Mouse (Mus musculus) thymus, adult 2 months (tissue): Measurements from ENCODE around the gene Gm6096.

Experiments
- CTCF ChIP-seq: fragments of 200-500 bp; IDR thresholded peaks from 2 replicates; pipeline ENCODE4 v1.5.1; 2012; ENCODE audit warnings: mild to moderate bottlenecking, control low read depth, low read length, moderate library complexity, borderline replicate concordance; ENCODE audit not compliant: control insufficient read depth, poor library complexity, insufficient read depth; ENCODE audit errors: extremely low read depth
- POLR2A ChIP-seq: fragments of 200-500 bp; IDR thresholded peaks from 2 replicates; pipeline ENCODE4 v1.6.1; 2012; ENCODE audit warnings: mild to moderate bottlenecking, low read length, control low read depth, moderate library complexity; ENCODE audit not compliant: control insufficient read depth, poor library complexity, insufficient read depth; ENCODE audit errors: extremely low read depth

DNA sequence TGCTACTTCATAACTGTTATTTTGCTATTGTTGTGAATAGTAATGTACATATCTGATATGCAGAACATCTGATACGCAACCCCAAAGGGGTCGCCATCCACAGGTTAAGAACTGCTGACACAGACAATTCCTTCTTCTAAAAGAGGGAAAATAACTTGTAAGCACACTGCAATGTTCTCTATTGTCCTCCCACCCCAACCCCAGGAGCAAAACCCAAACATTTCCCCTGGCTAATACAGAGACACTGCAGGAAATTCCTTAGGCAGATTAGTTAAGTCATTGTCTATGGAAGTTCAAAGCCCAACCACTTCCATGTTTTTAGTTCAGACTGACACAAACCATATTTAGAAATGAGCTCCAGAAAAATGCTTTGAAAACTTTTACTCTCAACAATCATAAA lies 48.0 kb downstream of the Gm6096 start:
- TF ChIP-seq CTCF (no peak), POLR2A (no peak)
